Comparison of ENCODE assay signal across 8 mouse cellular contexts in genomic region chr13:103643993-103644722, GRCm38 (mm10).
A peak's percentile ranks its signal among the peaks of the same experiment; 100 is the strongest.
DNase-seq lines count a peak whose midpoint lies in the region; ATAC-seq and TF ChIP-seq lines count a peak whose summit lies in the region.

No protein-coding gene starts in this region.

- H3K4me3 ChIP-seq in limb, embryonic 11.5 days (ENCODE audit: low read depth, low read length), result no peak overlapping the region
- no peak overlapping the region for H3K4me3 ChIP-seq in limb, embryonic 10.5 days
- no peak overlapping the region for H3K4me3 ChIP-seq in kidney, adult 2 months (ENCODE audit: insufficient read depth, low read depth, low read length)
- H3K4me3 ChIP-seq in liver, postnatal 0 days (ENCODE audit: low read depth, low read length), result no peak overlapping the region
- H3K4me3 ChIP-seq in neural tube, embryonic 15.5 days (replicated peaks), result no peak overlapping the region

- no peak for ATAC-seq in limb, embryonic 11.5 days (ENCODE audit: insufficient number of reproducible peaks, low FRiP score, low TSS enrichment, low read depth)
- no peak for ATAC-seq in liver, postnatal 0 days
- peak; percentile 76 for ATAC-seq in neural tube, embryonic 15.5 days (ENCODE audit: low FRiP score)

- no peak overlapping the region for H3K27ac ChIP-seq in limb, embryonic 11.5 days (replicated peaks; ENCODE audit: low read depth, low read length)
- H3K27ac ChIP-seq in limb, embryonic 10.5 days, result no peak overlapping the region
- no peak overlapping the region for H3K27ac ChIP-seq in kidney, adult 2 months (ENCODE audit: insufficient read depth, low read depth, low read length)
- no peak overlapping the region for H3K27ac ChIP-seq in liver, postnatal 0 days (ENCODE audit: low read depth)
- no peak overlapping the region for H3K27ac ChIP-seq in neural tube, embryonic 15.5 days (replicated peaks)

- no peaks in the 10 kb centered on the region for H3K27me3 ChIP-seq in limb, embryonic 11.5 days (ENCODE audit: control insufficient read depth, insufficient read depth, low read length)
- no peaks in the 10 kb centered on the region for H3K27me3 ChIP-seq in limb, embryonic 10.5 days (ENCODE audit: low read depth, poor library complexity, severe bottlenecking)
- H3K27me3 ChIP-seq in kidney, adult 2 months (replicated peaks; ENCODE audit: control insufficient read depth, insufficient read depth, low read length), result no peaks in the 10 kb centered on the region
- no peaks in the 10 kb centered on the region for H3K27me3 ChIP-seq in liver, postnatal 0 days (ENCODE audit: insufficient read depth, low read length)
- no peaks in the 10 kb centered on the region; the same call in 1 of the 2 replicates for H3K27me3 ChIP-seq in neural tube, embryonic 15.5 days (replicated peaks)

- H3K9ac ChIP-seq in limb, embryonic 11.5 days (ENCODE audit: low read length), result no peak overlapping the region
- H3K9ac ChIP-seq in liver, postnatal 0 days (replicated peaks), result no peak overlapping the region
- no peak overlapping the region for H3K9ac ChIP-seq in neural tube, embryonic 15.5 days (replicated peaks)

- TF ChIP-seq CTCF in kidney, adult 2 months (conservative IDR thresholded peaks at IDR 0.05; ENCODE audit: insufficient read depth, insufficient read length, low read depth, low read length), result peak; percentile 65
- TF ChIP-seq CTCF in liver, postnatal 0 days (IDR thresholded peaks at IDR 0.05; ENCODE audit: low read depth), result peak; percentile 63

- peak; percentile 60 for DNase-seq in limb, embryonic 11.5 days (ENCODE audit: low spot score)
- no peak for DNase-seq in limb, embryonic 10.5 days (ENCODE audit: low spot score)
- DNase-seq in cerebellum, postnatal 36 days, result peak; percentile 22 to 24
- peak; percentile 21 for DNase-seq in gastrocnemius, postnatal 25 days
- DNase-seq in kidney, adult 2 months, result peak; percentile 78
- peak; percentile 21 for DNase-seq in liver, postnatal 0 days
- DNase-seq in natural killer cell, adult 2 months (ENCODE audit: low spot score in 2 of 2), result no peak

- 52% methylated on average over 6 of the region's 6 CpGs for WGBS in limb, embryonic 11.5 days
- 44% methylated on average over 6 of the region's 6 CpGs for WGBS in limb, embryonic 10.5 days
- 61% methylated on average over 6 of the region's 6 CpGs for WGBS in kidney, adult 2 months
- WGBS in liver, postnatal 0 days (ENCODE audit: insufficient replicate concordance), result 69% methylated on average over 6 of the region's 6 CpGs
- WGBS in neural tube, embryonic 15.5 days, result 47% methylated on average over 6 of the region's 6 CpGs

- TF ChIP-seq EP300 in liver, postnatal 0 days (IDR thresholded peaks at IDR 0.05; ENCODE audit: low read depth), result no peak

- H3K36me3 ChIP-seq in limb, embryonic 11.5 days (ENCODE audit: control insufficient read depth, insufficient read depth, low read length), result no peaks in the 10 kb centered on the region
- no peaks in the 10 kb centered on the region for H3K36me3 ChIP-seq in limb, embryonic 10.5 days
- H3K36me3 ChIP-seq in kidney, adult 2 months (ENCODE audit: control insufficient read depth, insufficient read depth, low read length), result no peaks in the 10 kb centered on the region
- H3K36me3 ChIP-seq in liver, postnatal 0 days (replicated peaks; ENCODE audit: insufficient read depth, low read length), result no peaks in the 10 kb centered on the region
- no peaks in the 10 kb centered on the region for H3K36me3 ChIP-seq in neural tube, embryonic 15.5 days

- H3K4me2 ChIP-seq in limb, embryonic 11.5 days (ENCODE audit: low read depth, severe bottlenecking), result no peak overlapping the region
- H3K4me2 ChIP-seq in liver, postnatal 0 days (ENCODE audit: low read depth, low read length), result no peak overlapping the region
- H3K4me2 ChIP-seq in neural tube, embryonic 15.5 days, result no peak overlapping the region

- no peak for TF ChIP-seq POLR2A in kidney, adult 2 months (IDR thresholded peaks at IDR 0.05; ENCODE audit: low read depth, low read length)

- no peaks in the 10 kb centered on the region for H3K4me1 ChIP-seq in limb, embryonic 11.5 days (ENCODE audit: control insufficient read depth, insufficient read depth, low read length)
- H3K4me1 ChIP-seq in limb, embryonic 10.5 days, result peaks cover 13% of the 10 kb centered on the region
- H3K4me1 ChIP-seq in kidney, adult 2 months (ENCODE audit: control insufficient read depth, insufficient read depth, low read length), result no peaks in the 10 kb centered on the region
- H3K4me1 ChIP-seq in liver, postnatal 0 days (ENCODE audit: insufficient read depth), result no peaks in the 10 kb centered on the region
- H3K4me1 ChIP-seq in neural tube, embryonic 15.5 days, result peaks cover 5% of the 10 kb centered on the region

- H3K9me3 ChIP-seq in limb, embryonic 11.5 days (ENCODE audit: control insufficient read depth, low read length), result no peaks in the 10 kb centered on the region
- H3K9me3 ChIP-seq in limb, embryonic 10.5 days (replicated peaks), result no peaks in the 10 kb centered on the region
- no peaks in the 10 kb centered on the region for H3K9me3 ChIP-seq in liver, postnatal 0 days (ENCODE audit: low read length)
- H3K9me3 ChIP-seq in neural tube, embryonic 15.5 days (replicated peaks), result no peaks in the 10 kb centered on the region

Comparison
In these comparisons a context has a peak if more than half of its experiments do, and no peak if none do; other contexts are left out.
1. DNase-seq: peak in limb, embryonic 11.5 days (single experiment), cerebellum, postnatal 36 days (2 of 2), gastrocnemius, postnatal 25 days (single experiment), kidney, adult 2 months (single experiment) and liver, postnatal 0 days (single experiment); none in limb, embryonic 10.5 days (single experiment) and natural killer cell, adult 2 months (0 of 2).